Mouse (Mus musculus) MN1 (cell line): ENCODE data around the gene Ifrd1.
A peak's percentile ranks its signal among the peaks of the same experiment; 100 is the strongest.

Experiments used
- DNase-seq: peaks from one replicate; pipeline ENCODE4 v3.0.0-alpha.2; 2016; ENCODE audit warnings: low spot score

Ifrd1 gene

DNA sequence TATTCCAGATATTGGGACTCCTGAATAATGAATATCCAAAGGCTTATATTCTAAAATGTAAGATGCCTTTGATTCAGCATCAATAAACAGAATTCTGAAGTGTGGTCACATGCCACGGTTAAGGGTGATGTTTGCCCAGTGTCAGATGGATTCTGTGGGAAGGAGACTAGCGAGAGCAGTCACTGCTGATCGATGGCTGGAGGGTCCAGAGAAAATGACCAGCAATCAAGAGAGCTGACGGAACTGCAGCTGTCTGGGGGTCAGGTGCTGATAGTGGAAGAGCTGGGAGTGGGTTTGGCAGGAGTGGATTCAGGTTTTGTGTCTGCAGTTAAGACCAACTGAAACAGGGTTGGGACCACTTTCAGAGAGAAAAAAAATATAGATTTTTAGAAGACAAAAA is 5.1 kb downstream of the Ifrd1 start:
- DNase-seq = no peak

GRCm38 (mm10) chr12:40239161-40239560 is 9.1 kb downstream of the Ifrd1 start:
- DNase-seq = no peak

- no peak for DNase-seq
These were observed 16.1 kb downstream of the Ifrd1 start for GRCm38 (mm10) chr12:40232231-40232630.

DNA sequence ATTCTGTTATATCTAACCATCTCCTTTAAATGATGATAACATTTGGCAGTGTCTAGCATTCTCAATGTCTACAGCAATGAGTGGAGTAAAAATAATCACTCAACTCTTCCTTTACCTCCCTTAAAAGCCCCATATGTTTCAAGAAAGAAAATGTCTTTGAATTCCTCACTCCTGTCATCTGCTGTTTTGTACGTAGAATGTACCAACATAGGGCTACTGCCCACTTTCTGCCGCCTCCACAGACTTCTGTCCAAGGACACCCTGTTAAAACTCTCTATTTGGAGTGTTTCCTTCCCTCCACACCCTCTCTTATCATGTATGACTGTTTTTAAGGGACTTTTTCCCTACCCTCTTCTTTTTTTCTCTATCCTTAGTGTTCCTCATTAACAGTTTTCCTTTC is 16.7 kb downstream of the Ifrd1 start:
- DNase-seq = no peak

- no peak for DNase-seq
These were observed 24.0 kb downstream of the Ifrd1 start for GRCm38 (mm10) chr12:40224171-40224880.

GRCm38 (mm10) chr12:40223676-40224075 is 24.6 kb downstream of the Ifrd1 start:
- no peak for DNase-seq

GRCm38 (mm10) chr12:40223082-40223619 is 25.2 kb downstream of the Ifrd1 start:
- peak; percentile 100 for DNase-seq

DNA sequence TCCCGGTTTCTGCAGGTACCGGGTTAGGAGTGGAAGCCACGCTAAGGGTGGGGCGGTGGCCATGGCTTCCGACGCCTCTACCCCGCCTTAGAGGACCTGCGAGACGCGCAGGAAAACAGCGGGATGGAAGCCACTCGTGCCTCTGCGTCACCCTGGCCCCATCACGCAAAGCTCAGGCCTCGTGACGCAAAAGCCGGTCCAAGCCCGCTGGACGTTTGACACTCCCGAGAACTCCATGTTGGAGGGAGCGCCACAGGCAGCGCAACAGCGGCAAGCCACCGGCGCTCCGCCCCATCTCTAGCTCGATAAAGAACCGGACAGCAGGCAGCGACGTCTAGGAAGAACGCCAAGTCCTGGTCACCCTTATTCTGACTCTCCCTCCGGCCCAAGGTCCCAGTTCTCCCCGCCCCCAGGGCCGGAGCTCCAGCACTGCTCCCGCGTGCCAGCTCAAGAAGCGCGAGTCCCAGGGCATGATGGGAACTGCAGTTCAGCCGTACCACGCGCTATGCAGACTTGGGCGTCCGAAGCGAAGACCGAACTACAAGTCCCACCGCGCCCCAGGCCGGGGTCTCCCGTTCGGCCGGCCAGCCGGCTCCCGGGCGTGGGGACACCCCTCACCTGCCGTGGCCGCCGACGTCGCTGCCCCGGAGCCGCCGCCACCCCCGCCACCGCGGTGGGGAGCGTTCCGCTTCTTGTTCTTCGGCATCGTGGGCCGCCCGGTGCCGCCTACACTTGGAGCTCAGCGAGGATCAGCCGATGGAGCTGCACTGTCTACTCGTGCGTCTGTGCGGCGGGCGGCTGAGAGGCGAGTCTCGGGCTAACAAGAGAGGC is 25.8 kb downstream of the Ifrd1 start:
- peak; percentile 98 for DNase-seq

- peak; percentile 42 for DNase-seq
These were observed 26.7 kb downstream of the Ifrd1 start for GRCm38 (mm10) chr12:40221611-40222010.

DNA sequence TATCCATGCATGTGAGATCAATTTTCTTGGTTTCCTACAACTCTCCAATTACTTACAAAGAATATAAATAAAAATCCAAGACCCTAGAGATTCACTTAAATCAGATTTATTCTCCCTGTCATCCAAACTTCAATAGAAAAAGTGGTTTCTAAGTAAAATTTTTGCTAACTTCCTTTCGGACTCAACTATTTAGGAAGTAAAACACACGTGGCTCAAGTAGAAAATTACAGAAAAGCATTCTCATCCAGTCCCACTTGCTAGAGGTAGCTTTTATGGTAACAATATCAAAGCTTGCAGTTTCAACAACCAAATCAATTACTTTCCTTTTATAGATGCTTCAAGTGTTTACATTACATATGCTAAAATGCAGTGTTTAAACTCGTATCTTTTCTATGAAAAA is 27.4 kb downstream of the Ifrd1 start:
- no peak for DNase-seq

GRCm38 (mm10) chr12:40220001-40220570 is 28.2 kb downstream of the Ifrd1 start:
- DNase-seq = peak; percentile 20

DNA sequence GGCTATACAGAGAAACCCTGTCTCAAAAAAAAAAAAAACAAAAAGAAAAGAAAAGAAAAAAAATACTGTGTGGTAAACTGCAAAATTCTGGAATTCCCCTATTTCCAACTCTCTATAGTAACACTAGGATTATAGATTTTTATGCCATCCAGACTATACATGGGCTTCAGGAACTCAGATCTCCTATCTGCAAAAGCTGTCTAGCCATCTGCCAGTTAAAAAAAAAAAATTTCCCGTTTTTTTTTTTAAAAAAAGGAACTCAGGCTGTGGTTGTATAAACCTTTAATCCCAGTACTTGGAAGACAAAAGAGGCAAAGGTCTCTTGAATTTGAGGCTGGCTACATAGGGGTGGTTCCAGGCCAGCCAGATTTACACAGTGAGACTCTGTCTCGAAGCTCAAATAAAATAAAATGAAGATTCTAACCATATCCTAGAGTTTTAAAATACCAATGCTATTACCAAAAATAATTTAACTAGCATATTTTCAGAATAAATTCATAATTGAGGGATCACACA is 29.8 kb downstream of the Ifrd1 start:
- DNase-seq = no peak

GRCm38 (mm10) chr12:40217776-40218175 is 30.5 kb downstream of the Ifrd1 start:
- no peak for DNase-seq

GRCm38 (mm10) chr12:40214888-40215876 is 33.1 kb downstream of the Ifrd1 start:
- DNase-seq = no peak

- no peak for DNase-seq
These were observed 39.3 kb downstream of the Ifrd1 start for GRCm38 (mm10) chr12:40209049-40209448.

DNA sequence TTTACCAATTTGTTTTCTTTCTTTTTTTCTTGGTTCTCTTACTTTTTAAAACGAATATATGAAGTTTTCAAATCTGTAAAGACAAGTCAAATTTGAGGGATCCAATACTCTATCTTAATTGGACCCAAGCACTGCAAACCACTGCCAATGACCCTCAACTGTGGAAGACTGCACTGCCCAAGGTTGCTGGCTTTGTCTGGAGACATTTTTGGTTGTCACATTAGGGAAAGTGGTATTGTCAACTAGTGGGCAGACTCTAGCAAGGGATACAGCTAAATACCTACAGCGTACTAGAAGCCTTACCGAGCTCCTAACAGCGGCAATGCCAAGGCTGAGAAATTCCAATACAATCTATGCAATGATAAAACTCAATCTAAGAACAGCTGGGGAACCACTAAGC is 40.4 kb downstream of the Ifrd1 start:
- DNase-seq = no peak

- no peak for DNase-seq
These were observed 45.9 kb downstream of the Ifrd1 start for GRCm38 (mm10) chr12:40202161-40203035.

- no peak for DNase-seq
These were observed 47.6 kb downstream of the Ifrd1 start for GRCm38 (mm10) chr12:40200484-40201235.

DNA sequence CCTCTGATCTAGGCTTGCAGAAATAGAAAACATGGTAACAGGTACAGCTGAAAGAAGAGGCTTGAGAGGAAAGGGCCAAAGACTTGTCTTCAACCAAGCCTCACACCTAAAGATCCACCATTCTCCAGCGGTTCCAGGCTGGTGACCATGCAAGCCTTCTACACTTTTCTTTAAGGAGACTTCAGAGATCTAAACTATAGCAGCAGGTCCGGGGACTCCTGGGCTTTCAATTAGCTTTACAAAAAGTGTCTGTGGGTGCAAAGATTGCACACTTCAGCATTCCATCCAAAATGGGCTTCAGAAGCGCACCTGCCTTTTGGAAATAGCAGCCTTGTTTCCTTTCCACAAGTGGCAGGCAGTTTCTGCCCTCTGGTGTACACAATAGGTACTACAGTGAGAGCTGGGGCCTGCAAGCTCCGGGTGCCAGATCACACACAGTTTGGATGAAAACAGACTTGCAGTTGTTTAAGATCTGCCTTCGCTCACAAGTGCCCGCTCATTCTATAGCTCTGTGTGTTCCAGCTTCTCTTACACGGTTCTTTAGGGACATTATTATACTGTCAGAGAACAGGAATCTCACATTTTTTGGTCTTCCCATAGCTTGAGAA is 48.4 kb downstream of the Ifrd1 start:
- peak; percentile 69 for DNase-seq
